Mouse (Mus musculus): ENCODE measurements around the gene Kcnab2. TPM values are rescaled to one million over a fixed set of nuclear protein-coding genes. Genes with fewer than 3 reads are reported as not detected.

Kcnab2 gene
- polyA plus RNA-seq, 1 experiment from 2014 or later: 5.3 TPM

DNA sequence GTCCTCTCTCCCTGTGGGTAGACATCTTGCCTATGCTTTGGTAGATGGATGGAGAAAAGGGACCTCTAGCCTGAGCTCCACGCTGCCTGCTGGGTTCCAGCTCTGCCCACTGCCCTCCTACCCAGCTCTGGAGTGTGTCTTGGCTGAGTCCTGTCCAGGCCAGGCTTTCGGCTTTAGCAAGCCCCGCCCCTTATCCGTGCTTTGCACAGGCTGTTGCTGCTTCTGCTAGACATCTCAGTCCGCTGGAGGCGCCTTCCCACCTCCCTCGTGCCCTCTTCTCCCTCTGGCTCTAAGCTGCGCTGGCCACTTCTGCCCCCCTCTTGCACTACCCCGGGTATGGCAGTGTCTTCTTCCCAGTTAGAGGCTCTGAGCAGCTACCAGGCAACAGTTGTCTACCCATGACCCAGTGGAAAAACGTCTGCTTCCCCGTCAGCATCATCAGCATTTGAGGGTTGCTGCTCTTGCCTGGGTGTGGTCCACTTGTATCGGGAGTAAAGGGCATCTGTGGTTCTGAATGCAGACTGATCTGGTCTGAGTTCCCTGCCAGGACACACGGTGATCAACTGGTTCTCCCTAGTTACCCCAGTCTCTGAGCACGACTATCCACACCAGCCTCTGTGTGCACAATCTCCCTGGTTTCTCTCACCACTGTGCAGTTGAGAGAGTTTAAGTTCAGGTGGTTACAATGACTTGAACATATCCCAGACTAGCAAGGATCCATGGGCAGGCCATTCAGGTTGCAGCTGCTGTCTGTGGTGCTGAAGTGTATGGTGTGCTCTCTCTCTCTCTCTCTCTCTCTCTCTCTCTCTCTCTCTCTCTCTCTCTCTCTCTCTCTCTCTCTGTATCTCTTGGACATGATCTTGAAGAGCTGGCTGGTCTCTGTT is 126.0 kb downstream of the Kcnab2 start:
- no peaks in the 10 kb centered on the region for H3K36me3 ChIP-seq (ENCODE audit: control insufficient read depth, insufficient read depth, low read length)
- H3K4me1 ChIP-seq (ENCODE audit: control insufficient read depth, insufficient read depth, low read length): peaks cover 4% of the 10 kb centered on the region; the same call in 1 of the 2 replicates
- H3K9me3 ChIP-seq (ENCODE audit: control insufficient read depth, low read length): no peaks in the 10 kb centered on the region
- H3K27me3 ChIP-seq (ENCODE audit: control insufficient read depth, insufficient read depth, low read length): peaks cover 18% of the 10 kb centered on the region
- H3K4me3 ChIP-seq (ENCODE audit: low read length): no peak overlapping the region
- WGBS: 15% methylated on average over 14 of the region's 14 CpGs
- no peak overlapping the region for H3K27ac ChIP-seq (ENCODE audit: low read depth, low read length)
- ATAC-seq (ENCODE audit: low FRiP score, low TSS enrichment): no peak
- H3K9ac ChIP-seq (ENCODE audit: low read depth, low read length): no peak overlapping the region
- H3K4me2 ChIP-seq (replicated peaks; ENCODE audit: low read depth, low read length): no peak overlapping the region

- no peak overlapping the region for H3K4me3 ChIP-seq (ENCODE audit: low read length)
- H3K27ac ChIP-seq (ENCODE audit: low read depth, low read length): no peak overlapping the region
- 27% methylated on average over 8 of the region's 8 CpGs for WGBS
- H3K9ac ChIP-seq (ENCODE audit: low read depth, low read length): no peak overlapping the region
- peaks cover 4% of the 10 kb centered on the region; the same call in 1 of the 2 replicates for H3K4me1 ChIP-seq (ENCODE audit: control insufficient read depth, insufficient read depth, low read length)
- no peaks in the 10 kb centered on the region for H3K36me3 ChIP-seq (ENCODE audit: control insufficient read depth, insufficient read depth, low read length)
- no peaks in the 10 kb centered on the region for H3K9me3 ChIP-seq (ENCODE audit: control insufficient read depth, low read length)
- H3K4me2 ChIP-seq (replicated peaks; ENCODE audit: low read depth, low read length): no peak overlapping the region
- H3K27me3 ChIP-seq (ENCODE audit: control insufficient read depth, insufficient read depth, low read length): peaks cover 18% of the 10 kb centered on the region
- no peak for ATAC-seq (ENCODE audit: low FRiP score, low TSS enrichment)
Observed at GRCm38 (mm10) chr4:152350722-152351421, 126.8 kb downstream of the Kcnab2 start.

DNA sequence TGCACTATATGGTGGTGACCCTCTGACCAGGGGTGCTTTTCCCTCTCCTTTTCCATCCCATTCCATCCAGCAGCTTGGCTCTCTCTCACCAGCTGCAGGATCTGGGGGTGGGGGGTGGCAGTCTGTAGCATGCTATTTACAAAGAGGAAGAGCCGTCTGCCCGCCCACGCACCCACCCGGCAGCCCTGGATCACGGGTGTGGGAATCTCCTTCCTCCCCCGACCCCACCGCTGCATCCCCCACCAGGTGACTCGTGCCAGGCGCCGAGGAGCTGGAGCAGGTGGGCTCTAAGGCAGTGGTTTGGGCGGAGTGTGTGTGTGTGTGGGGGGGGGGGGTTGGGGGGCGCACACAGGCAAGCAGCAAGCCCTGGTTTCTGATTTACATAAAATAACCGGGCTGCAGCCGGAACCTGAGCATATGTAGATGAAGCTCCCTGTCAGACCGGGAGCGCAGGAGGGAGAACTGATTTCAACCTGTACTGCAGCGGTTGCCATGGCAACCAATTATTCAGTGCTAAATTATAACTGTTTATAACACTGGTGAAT is 127.8 kb downstream of the Kcnab2 start:
- H3K4me3 ChIP-seq (ENCODE audit: low read length): no peak overlapping the region
- no peaks in the 10 kb centered on the region for H3K9me3 ChIP-seq (ENCODE audit: control insufficient read depth, low read length)
- no peak overlapping the region for H3K27ac ChIP-seq (ENCODE audit: low read depth, low read length)
- peaks cover 4% of the 10 kb centered on the region; the same call in 1 of the 2 replicates for H3K4me1 ChIP-seq (ENCODE audit: control insufficient read depth, insufficient read depth, low read length)
- 5% methylated on average over 17 of the region's 17 CpGs for whole genome bisulfite sequencing
- H3K9ac ChIP-seq (ENCODE audit: low read depth, low read length): no peak overlapping the region
- no peaks in the 10 kb centered on the region for H3K36me3 ChIP-seq (ENCODE audit: control insufficient read depth, insufficient read depth, low read length)
- H3K27me3 ChIP-seq (ENCODE audit: control insufficient read depth, insufficient read depth, low read length): peaks cover 18% of the 10 kb centered on the region
- ATAC-seq (ENCODE audit: low FRiP score, low TSS enrichment): no peak
- H3K4me2 ChIP-seq (replicated peaks; ENCODE audit: low read depth, low read length): no peak overlapping the region

DNA sequence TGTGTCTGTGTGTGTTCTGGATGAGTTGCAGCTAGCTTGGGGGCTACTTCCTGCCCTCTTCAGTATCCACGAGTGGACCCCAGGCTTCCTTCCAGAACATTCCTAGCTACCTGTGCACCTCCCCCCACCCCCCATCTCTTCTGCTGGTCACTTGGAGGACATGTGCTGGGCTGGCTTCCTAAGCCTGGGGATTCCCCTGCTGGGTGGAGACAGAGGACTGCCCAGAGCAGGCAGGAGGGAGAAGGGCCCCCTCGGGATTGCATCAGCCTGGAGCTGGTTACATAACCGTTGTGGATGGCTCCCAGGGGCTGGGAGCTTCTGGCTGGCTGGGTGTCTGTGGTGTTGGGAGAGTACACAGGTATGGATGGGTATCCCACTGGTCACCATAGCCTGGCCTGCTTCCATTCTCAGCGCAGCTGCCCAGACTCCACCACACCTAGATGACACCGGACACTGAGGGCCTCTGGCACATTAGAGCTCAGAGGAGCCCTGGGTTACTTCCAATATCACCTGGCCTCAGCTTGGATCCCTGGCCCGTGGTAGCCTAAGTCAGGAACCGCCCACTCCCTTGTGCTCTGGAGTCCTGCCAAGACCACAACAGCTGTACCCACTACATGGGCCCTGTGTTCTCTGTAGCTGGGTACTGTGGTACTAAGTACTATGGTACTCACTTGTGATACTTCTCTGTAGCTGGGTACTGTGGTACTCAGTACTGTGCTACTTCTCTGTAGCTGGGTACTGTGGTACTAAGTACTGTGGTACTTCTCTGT is 132.4 kb downstream of the Kcnab2 start:
- H3K36me3 ChIP-seq (ENCODE audit: control insufficient read depth, insufficient read depth, low read length): no peaks in the 10 kb centered on the region
- peaks cover 4% of the 10 kb centered on the region; the same call in 1 of the 2 replicates for H3K4me1 ChIP-seq (ENCODE audit: control insufficient read depth, insufficient read depth, low read length)
- H3K9me3 ChIP-seq (ENCODE audit: control insufficient read depth, low read length): no peaks in the 10 kb centered on the region
- no peak overlapping the region for H3K27ac ChIP-seq (ENCODE audit: low read depth, low read length)
- no peak overlapping the region for H3K4me2 ChIP-seq (replicated peaks; ENCODE audit: low read depth, low read length)
- peaks cover 23% of the 10 kb centered on the region for H3K27me3 ChIP-seq (ENCODE audit: control insufficient read depth, insufficient read depth, low read length)
- H3K4me3 ChIP-seq (ENCODE audit: low read length): no peak overlapping the region
- ATAC-seq (ENCODE audit: low FRiP score, low TSS enrichment): no peak
- H3K9ac ChIP-seq (ENCODE audit: low read depth, low read length): no peak overlapping the region
- 49% methylated on average over 7 of the region's 7 CpGs for WGBS

DNA sequence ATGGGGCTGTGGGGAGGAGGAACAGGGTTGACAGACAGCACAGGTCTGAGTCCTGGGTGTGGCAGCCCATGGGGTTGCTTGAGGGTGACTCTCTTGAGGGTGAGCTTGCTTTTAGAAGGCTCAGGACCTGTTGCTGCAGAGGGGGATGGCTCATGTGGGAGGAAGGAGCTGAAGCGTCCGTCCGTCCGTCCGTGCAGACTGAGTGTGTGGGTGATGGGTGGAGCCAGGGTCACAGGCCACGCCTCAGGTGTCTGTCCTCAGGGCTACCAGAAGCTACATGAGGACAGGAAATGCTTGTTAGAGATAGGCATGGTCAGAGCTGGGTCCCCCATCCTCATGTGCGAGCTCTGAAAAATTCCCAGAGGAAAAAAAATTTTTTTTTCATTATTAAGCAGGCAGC is 133.0 kb downstream of the Kcnab2 start:
- H3K4me1 ChIP-seq (ENCODE audit: control insufficient read depth, insufficient read depth, low read length): peaks cover under 1% of the 10 kb centered on the region; the same call in 1 of the 2 replicates
- H3K9me3 ChIP-seq (ENCODE audit: control insufficient read depth, low read length): no peaks in the 10 kb centered on the region
- H3K9ac ChIP-seq (ENCODE audit: low read depth, low read length): no peak overlapping the region
- H3K4me3 ChIP-seq (ENCODE audit: low read length): no peak overlapping the region
- H3K27ac ChIP-seq (ENCODE audit: low read depth, low read length): no peak overlapping the region
- peaks cover 25% of the 10 kb centered on the region for H3K27me3 ChIP-seq (ENCODE audit: control insufficient read depth, insufficient read depth, low read length)
- no peak overlapping the region for H3K4me2 ChIP-seq (replicated peaks; ENCODE audit: low read depth, low read length)
- H3K36me3 ChIP-seq (ENCODE audit: control insufficient read depth, insufficient read depth, low read length): no peaks in the 10 kb centered on the region
- no peak for ATAC-seq (ENCODE audit: low FRiP score, low TSS enrichment)
- WGBS: 49% methylated on average over 7 of the region's 7 CpGs

DNA sequence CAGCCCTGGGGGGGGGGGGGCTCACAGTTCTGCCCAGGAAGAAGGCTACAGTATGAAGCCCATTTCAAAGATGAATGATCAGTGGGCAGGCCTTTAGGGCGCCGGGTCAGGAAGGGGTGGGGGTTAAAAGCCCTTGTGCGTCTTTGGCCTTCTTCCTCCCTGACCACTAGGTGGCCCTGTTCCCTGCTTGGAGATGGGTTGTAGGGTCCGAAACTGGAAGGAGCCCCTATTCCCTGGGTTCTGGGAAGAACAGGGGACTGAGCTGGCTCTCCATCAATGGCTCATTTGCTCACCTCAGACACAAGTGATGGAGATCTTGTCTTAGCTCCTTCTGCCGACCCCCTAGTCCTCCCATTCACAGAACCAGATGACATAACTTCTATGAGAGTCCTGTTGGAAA is 134.4 kb downstream of the Kcnab2 start:
- no peak overlapping the region for H3K4me2 ChIP-seq (replicated peaks; ENCODE audit: low read depth, low read length)
- no peak for ATAC-seq (ENCODE audit: low FRiP score, low TSS enrichment)
- H3K9me3 ChIP-seq (ENCODE audit: control insufficient read depth, low read length): no peaks in the 10 kb centered on the region
- peaks cover 13% of the 10 kb centered on the region; the same call in 1 of the 2 replicates for H3K4me1 ChIP-seq (ENCODE audit: control insufficient read depth, insufficient read depth, low read length)
- H3K27me3 ChIP-seq (ENCODE audit: control insufficient read depth, insufficient read depth, low read length): peaks cover 30% of the 10 kb centered on the region
- no peak overlapping the region for H3K4me3 ChIP-seq (ENCODE audit: low read length)
- no peak overlapping the region for H3K9ac ChIP-seq (ENCODE audit: low read depth, low read length)
- H3K27ac ChIP-seq (ENCODE audit: low read depth, low read length): no peak overlapping the region
- H3K36me3 ChIP-seq (ENCODE audit: control insufficient read depth, insufficient read depth, low read length): no peaks in the 10 kb centered on the region
- 11% methylated on average over 5 of the region's 5 CpGs for WGBS

Other genes with a start within 250 kb of the Kcnab2 start
- 7.5 and 9.1 TPM in 2 replicates for gene Gpr153, start 203.6 kb downstream of the Kcnab2 start, polyA plus RNA-seq (2014; fragmentation: Nextera tagmentation; extraction: Ambion mirVana)
- gene Hes3, start 186.2 kb downstream of the Kcnab2 start, polyA plus RNA-seq (2014; fragmentation: Nextera tagmentation; extraction: Ambion mirVana): not detected in 2 replicates
- gene Icmt, start 180.6 kb downstream of the Kcnab2 start, polyA plus RNA-seq (2014; fragmentation: Nextera tagmentation; extraction: Ambion mirVana): 14.7 and 28.1 TPM in 2 replicates
- 1.1 TPM in 2 replicates for gene Rnf207, start 158.9 kb downstream of the Kcnab2 start, polyA plus RNA-seq (2014; fragmentation: Nextera tagmentation; extraction: Ambion mirVana)
- gene Rpl22, start 152.1 kb downstream of the Kcnab2 start, polyA plus RNA-seq (2014; fragmentation: Nextera tagmentation; extraction: Ambion mirVana): 475 and 692 TPM in 2 replicates
- 0.03 and 0.04 TPM in 2 replicates for gene Chd5, start 139.2 kb downstream of the Kcnab2 start, polyA plus RNA-seq (2014; fragmentation: Nextera tagmentation; extraction: Ambion mirVana)
- 3.3 and 3.7 TPM in 2 replicates for gene Nphp4, start 1.2 kb downstream of the Kcnab2 start, polyA plus RNA-seq (2014; fragmentation: Nextera tagmentation; extraction: Ambion mirVana)

Data from kidney, embryonic 14.5 days (tissue).